Mouse (Mus musculus) CD8-positive naive resting alpha-beta T cell, adult 2 months (primary cell): Measurements from ENCODE around the gene Actr6.
"Not testable (repeated sequence)": the region's sequence is repeated elsewhere in the genome, so short reads cannot be mapped to it uniquely, and the experiment has no call there.

Source experiments
- DNase-seq, 2 experiments: peaks; one replicate each; pipeline ENCODE4 v3.0.0; 2022; ENCODE audit warnings: low read depth in 2 of 2, low spot score in 2 of 2

Actr6 gene

DNA sequence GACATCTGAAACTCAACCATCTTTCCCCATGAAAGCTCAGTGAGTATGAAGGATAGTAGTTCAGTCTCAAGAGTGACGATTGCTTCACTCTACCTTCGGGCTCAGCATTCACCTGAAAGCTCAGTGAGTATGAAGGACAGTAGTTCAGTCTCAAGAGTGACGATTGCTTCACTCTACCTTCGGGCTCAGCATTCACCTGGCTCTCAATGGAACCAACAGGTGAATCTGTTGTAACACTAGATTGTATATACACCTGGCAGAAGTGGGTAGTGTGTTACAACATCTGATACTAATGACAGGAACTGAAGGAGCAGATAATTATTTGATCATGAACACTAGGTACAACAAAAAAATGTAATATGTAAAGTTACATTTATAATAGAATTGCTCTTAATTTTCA is 50.4 kb downstream of the Actr6 start:
- DNase-seq = no peak

DNA sequence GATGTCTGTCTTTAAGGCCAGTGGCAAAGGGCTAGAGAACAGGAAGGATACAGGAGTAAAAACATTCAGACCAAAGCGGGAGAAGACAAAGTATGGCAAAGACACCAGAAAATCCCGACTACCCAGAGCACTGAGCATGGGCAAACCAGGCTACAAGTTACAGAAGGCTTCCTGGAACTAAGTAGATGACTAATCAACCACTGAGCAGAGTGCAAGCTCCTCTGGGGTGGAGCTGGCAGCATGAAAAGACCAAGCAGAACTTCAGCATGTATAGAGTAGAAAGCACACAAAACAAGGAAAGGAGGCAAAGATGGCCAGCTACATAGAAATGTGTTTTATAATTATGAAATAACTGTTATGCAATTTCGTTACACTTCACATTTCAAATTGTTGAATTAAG is 51.6 kb downstream of the Actr6 start:
- no peak for DNase-seq

DNA sequence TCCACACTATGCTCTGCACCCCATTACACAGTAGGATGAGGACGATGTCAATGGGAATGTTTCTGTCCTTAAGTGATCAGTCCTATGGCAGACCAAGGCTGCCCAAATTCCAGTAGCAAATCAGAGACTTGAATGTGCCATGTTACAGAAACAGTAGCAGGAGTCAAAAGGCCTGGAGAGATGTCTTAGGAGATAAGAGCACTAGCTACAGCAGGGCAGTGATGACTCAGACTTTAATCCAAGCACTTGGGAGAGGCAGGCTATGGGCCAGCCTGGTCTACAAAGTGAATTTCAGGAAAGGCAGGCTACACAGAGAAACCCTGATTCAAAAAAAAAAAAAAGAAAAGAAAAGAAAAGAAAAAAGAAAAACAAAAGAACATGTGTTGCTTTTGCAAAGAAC is 52.6 kb downstream of the Actr6 start:
- no peak for DNase-seq

DNA sequence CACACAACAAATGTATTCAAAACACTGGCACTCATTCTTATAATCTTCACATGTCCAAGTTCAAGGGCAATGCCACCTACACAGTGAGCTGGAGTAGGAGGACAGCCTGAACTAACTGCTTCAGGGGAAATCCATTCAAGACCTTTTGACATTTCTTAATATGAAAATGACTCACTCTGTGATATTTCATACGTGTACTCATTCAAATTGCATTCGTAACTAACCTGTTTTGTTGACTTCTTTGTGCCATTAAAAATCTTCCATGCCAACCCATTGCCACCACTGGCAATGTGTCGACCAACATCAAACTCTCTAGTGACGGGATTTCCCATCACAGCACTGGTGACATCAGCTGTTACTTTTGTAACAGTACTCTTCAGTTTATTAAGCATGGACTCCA is 54.0 kb downstream of the Actr6 start:
- no peak for DNase-seq

DNA sequence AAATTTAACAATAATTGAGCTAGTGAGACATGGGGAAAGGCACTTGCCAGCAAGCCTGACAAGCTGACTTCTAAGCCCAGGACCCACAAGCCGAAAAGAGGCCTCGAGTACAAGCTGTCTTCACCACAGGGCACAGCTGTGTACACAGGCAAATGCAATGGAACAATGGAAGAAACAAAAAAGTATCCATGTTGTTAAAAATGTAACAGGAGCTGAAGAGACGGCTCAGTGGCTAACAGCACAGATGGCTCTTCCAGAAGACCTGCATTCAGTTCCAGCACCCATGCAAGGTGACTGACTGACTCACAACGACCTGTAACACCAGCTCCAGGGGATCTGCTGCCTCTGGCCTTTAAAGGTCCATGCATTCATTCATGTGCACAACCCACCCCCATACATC is 55.5 kb downstream of the Actr6 start:
- no peak for DNase-seq

DNA sequence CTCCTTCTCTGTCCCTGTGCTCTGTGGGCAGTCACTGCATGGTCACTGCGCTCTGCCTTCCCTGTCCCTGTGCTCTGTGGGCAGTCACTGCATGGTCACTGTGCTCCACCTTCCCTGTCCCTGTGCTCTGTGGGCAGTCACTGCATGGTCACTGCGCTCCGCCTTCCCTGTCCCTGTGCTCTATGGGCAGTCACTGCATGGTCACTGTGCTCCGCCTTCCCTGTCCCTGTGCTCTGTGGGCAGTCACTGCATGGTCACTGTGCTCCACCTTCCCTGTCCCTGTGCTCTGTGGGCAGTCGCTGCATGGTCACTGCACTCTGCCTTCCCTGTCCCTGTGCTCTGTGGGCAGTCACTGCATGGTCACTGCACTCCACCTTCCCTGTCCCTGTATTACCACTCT is 61.7 kb downstream of the Actr6 start:
- DNase-seq = not testable (repeated sequence)

DNA sequence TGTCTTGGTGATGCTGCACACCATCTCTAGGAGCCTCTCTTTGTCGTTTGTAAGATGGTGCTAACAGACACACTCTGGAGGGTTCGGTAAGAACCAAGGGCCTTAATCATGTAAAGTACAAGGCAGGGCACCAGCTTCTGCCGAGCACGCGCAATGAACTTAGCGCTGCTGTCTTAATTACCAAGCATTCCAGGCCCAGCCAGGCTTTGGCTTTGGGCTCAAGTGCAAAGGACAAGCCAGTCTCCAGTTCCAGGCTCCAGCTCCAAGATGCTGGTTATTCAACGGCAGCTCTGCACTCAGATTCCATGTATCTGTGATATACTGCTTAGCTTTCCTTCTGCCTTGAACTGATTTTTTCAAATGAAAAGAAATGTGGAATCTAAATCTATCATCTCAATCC is 64.5 kb downstream of the Actr6 start:
- DNase-seq = no peak

DNA sequence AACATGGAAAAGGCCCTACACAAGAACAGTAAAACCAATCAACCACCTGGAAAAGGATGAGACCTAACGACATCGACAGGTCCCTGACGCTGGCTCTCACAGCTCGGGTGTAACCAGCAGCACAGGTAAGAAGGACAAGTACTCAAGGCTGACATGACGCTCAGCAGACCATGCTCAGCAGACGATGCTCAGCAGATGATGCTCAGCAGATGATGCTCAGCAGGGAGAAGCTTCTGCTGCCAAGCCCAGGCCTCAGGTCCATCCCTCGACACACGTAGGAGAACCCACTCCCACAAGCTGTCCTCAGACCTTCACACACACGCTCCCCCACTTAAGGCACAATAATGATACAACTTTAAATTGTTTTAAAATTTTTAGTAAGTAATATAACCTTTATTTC is 66.4 kb downstream of the Actr6 start:
- DNase-seq = no peak

DNA sequence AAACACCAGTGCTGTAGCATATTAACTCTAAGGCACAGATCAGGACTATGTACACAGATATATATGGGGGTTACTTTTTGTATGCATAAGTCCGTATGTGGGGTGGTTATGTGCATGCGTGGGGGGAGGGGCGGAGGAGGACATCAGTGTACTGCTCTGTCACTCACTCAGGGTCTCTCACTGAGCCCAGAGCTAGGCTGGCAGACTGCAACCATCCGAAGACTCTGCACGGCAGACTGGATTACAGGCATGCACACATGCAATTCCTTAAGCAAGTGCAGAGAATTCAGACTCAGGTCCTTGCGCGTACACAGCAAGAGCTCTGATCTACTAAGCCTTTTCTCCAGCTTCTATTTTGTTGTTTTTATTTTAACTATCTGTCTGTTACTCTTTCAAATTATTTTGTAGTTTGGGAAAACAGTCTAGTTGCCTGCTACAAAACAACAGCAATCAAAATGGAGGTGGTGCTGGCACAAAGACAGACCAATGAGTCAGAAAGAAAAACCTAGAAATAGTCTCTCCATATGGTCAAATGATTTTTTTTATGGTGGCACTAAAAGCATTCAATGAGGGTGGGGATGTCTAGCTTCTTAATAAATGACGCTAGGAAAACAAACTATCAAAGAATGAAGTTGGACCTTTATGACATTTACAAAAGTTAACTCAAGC is 67.0 kb downstream of the Actr6 start:
- DNase-seq = no peak
